Mouse (Mus musculus): ENCODE results near the gene Lalba.
"Not testable (repeated sequence)": the region's sequence is repeated elsewhere in the genome, so short reads cannot be mapped to it uniquely, and the experiment has no call there.

The Lalba gene

DNA sequence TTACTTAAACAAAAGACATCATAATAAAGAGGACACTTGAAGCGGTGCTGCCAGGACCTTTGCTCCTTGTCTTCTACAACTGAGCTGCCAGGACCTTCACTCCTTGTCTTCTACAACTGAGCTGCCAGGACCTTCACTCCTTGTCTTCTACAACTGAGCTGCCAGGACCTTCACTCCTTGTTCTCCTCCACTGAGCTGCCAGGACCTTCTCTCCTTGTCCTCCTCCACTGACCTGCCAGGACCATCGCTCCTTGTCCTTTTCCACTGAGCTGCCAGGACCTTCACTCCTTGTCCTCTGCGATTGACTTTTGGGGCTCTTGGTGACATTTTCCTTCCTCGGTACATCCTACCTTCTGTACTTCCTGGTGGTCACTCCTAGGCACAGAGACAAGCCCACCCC, 34.0 kb downstream of the Lalba start:
- no peak for TF ChIP-seq GATA4 (IDR thresholded peaks at IDR 0.05; ENCODE audit: insufficient replicate concordance, low read length)

DNA sequence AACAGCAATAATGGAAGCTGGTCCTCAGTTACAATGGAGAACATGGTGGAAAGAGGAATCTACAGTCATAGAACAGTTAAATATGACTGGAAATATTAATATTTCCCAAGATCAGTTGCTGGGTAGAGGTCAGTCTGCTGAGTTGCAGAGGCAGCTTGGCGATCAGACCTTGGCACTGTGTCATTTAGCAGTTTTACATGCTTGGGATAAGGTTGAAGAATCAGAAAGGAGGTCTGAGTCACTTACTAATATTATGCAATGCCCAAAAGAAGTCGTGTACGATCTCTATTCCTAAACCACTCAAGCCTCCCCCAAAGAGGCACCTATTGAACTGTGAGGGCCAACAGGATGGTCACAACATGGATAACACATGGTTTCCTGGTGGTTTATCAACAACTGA, 38.0 kb downstream of the Lalba start:
- TF ChIP-seq GATA4 (IDR thresholded peaks at IDR 0.05; ENCODE audit: insufficient replicate concordance, low read length): no peak

DNA sequence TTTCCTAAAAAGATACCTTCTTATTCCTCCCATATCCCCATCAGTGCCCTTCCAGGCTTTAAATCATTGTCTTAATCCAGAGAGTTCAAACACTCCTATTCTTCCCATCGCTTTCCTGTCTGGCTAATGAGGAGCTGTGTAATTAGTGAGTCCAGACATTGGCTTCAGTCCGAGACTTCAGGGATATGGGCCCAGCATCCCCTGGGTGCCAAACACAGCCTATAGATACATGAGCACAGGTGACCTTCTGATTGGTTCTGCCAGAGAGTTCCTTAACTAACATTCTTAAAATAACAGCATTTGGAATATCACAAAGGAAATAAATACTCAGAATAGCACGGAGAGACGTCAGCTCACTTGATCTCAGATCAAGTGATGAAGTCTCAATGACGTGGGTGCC, 51.6 kb downstream of the Lalba start, which contains the start of gene Olfr282:
Gene Olfr282, plus strand, starts transcription at position 301 of the 400 bp plus-strand sequence.
- TF ChIP-seq GATA4 (IDR thresholded peaks at IDR 0.05; ENCODE audit: insufficient replicate concordance, low read length): not testable (repeated sequence)
